Mouse (Mus musculus): ENCODE results near the gene 4632433K11Rik.
"Not testable (repeated sequence)": the region's sequence is repeated elsewhere in the genome, so short reads cannot be mapped to it uniquely, and the experiment has no call there.

Gene 4632433K11Rik

GRCm38 (mm10) chr7:5017931-5018330, 16.0 kb upstream of the 4632433K11Rik start:
- in situ Hi-C loops (cut with MboI; ENCODE audit: low pct_unique_long_range_greater_than_20kb in 1 of 2, low sequenced_read_pairs in 2 of 2, unreplicated experiment in 1 of 2) = no loop called here

DNA sequence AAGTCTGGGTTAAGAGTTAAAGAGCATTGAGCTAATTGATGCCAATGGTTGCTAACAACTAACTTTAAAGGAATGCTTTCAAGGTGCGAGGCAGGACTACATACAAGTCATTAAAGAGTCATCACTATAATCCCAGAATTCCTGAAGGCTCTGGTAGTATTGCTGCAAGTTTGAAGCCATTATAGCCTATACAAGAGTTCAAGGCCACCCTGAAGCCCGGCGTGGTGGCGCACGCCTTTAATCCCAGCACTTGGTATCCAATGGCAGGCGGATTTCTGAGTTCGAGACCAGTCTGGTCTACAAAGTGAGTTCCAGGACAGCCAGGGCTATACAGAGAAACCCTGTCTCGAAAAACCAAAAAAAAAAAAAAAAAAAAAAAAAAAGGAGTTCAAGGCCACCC, 14.3 kb upstream of the 4632433K11Rik start:
- in situ Hi-C loops (cut with MboI; ENCODE audit: low pct_unique_long_range_greater_than_20kb in 1 of 2, low sequenced_read_pairs in 2 of 2, unreplicated experiment in 1 of 2) = not testable (repeated sequence)

DNA sequence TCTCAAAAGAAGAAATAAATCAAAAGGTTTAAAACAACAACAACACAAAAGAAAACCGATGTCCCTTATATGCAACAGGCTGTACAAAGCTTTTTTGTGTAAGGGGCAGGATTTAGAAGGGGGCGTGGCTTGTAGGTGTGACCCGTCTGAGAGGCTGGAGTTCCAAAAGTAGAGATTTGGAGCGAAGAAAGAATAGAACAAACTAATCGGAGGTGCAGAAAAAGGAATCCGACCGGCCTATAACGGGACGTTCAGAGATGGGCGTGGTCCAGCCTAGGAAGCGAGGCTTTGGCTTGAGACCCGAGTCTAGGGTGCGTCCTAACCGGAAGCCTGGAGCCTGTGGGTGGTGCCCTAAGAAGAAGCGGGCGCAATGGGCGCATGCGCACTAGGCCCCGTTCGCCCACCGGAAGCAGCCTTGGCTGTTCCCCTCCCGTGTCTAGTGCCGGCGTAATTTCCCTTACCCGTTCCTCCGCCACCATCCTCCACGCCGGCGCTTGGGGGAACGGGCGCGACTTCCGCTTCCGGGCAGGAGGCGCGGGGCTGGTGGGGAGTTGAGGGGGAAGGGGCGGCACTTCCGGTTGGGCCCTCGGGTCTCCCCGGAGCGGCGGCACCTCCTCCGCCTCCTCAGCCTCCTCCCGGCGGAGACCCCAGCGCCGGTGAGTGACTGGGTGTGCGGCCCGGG, 13.8 kb upstream of the 4632433K11Rik start, which contains the start of the genes Zfp865 and Ccdc106:
Zfp865 (plus strand) TSS at position 377 of the 682 bp plus-strand sequence.
Ccdc106 (plus strand) TSS at position 554 of the 682 bp plus-strand sequence.
- in situ Hi-C loops (cut with MboI; ENCODE audit: low pct_unique_long_range_greater_than_20kb in 1 of 2, low sequenced_read_pairs in 2 of 2, unreplicated experiment in 1 of 2) = loop anchor here in 1 of 2 experiments (5.0 kb wide), 1 partner anchor 42 kb away; the partner anchor contains the start of gene U2af2

- in situ Hi-C loops (cut with MboI; ENCODE audit: low pct_unique_long_range_greater_than_20kb in 1 of 2, low sequenced_read_pairs in 2 of 2, unreplicated experiment in 1 of 2) = loop anchor here in 1 of 2 experiments (5.0 kb wide), 1 partner anchor 42 kb away; the partner anchor contains the start of gene U2af2
Observed at GRCm38 (mm10) chr7:5020685-5021084, 13.2 kb upstream of the 4632433K11Rik start.

DNA sequence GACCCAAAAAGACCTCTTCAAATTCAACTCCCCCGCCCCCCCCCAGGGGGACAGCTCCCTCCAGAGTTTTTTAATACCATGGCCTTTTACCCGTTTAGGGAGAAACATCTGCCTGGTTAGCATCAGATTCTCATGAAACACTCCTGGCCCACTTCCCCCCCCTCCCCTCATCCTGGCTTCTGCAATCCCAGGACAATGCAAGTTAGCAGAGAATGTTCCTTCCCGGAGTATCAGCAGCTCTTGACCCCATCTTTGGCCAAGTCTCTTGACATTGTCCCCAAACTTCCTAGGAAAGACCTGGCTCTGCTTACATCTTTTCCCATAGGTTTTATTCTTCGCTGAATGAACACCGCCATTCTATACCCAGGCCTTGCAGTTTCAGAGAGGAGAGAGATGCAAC, 12.7 kb upstream of the 4632433K11Rik start:
- in situ Hi-C loops (cut with MboI; ENCODE audit: low pct_unique_long_range_greater_than_20kb in 1 of 2, low sequenced_read_pairs in 2 of 2, unreplicated experiment in 1 of 2) = loop anchor here in 1 of 2 experiments (5.0 kb wide), 1 partner anchor 41 kb away; the partner anchor contains the start of gene U2af2

DNA sequence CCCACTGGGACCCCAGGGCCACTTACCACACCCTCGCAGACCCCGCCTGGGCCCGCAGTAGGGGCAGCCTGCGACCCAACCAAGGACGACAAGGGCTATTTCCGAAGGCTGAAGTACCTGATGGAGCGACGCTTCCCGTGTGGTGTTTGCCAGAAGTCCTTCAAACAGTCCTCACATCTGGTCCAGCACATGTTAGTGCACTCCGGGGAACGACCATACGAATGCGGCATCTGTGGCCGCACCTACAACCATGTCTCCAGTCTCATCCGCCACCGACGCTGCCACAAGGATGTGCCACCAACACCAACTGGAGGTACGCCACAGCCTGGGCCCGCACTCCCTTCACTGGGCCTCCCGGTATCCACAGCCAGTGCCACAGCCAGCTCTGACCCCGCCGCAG, 4.4 kb upstream of the 4632433K11Rik start:
- in situ Hi-C loops (cut with MboI; ENCODE audit: low pct_unique_long_range_greater_than_20kb in 1 of 2, low sequenced_read_pairs in 2 of 2, unreplicated experiment in 1 of 2) = no loop called here

DNA sequence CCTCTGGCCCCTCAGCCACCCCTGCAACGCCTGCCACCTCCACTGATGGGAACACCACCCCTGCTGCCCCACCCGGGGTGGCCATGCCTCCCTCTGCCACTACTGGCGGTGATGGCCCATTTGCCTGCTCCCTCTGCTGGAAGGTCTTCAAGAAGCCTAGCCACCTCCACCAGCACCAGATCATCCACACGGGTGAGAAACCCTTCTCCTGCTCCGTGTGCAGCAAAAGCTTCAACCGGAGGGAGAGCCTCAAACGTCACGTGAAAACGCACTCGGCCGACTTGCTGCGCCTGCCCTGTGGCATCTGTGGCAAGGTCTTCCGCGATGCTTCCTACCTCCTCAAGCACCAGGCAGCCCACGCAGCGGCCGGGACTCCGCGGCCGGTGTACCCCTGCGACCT, 4.0 kb upstream of the 4632433K11Rik start:
- in situ Hi-C loops (cut with MboI; ENCODE audit: low pct_unique_long_range_greater_than_20kb in 1 of 2, low sequenced_read_pairs in 2 of 2, unreplicated experiment in 1 of 2) = no loop called here

- in situ Hi-C loops (cut with MboI; ENCODE audit: low pct_unique_long_range_greater_than_20kb in 1 of 2, low sequenced_read_pairs in 2 of 2, unreplicated experiment in 1 of 2) = no loop called here
Observed at GRCm38 (mm10) chr7:5030554-5031275, 3.2 kb upstream of the 4632433K11Rik start.

DNA sequence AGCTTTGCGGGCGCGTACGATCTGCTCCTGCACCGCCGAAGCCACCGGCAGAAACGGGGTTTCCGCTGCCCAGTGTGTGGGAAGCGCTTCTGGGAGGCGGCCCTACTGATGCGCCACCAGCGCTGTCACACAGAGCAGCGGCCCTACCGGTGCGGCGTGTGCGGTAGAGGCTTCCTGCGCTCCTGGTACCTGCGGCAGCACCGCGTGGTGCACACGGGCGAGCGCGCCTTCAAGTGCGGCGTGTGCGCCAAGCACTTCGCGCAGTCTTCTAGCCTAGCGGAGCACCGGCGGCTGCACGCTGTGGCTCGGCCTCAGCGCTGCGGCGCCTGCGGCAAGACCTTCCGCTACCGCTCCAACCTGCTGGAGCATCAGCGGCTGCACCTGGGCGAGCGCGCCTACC, 2.4 kb upstream of the 4632433K11Rik start:
- in situ Hi-C loops (cut with MboI; ENCODE audit: low pct_unique_long_range_greater_than_20kb in 1 of 2, low sequenced_read_pairs in 2 of 2, unreplicated experiment in 1 of 2) = no loop called here

DNA sequence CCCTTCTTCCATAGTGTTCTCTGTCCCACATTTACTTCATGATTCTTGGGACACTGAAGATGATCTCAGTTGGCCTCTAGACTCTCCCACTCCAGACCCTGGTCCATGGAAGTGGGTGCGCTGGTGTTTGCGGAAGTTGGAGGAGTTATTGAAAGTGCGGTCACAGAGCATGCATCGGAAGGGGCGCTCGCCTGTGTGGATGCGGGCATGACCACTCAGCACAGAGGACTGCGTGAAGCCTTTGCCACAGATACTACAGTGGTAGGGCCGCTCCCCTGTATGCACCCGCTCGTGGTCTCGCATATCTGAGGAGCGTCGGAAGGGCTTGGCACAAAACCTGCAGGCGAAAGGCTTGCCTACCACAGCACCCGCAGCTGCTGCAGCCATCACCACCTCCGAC, 1.7 kb downstream of the 4632433K11Rik start:
- in situ Hi-C loops (cut with MboI; ENCODE audit: low pct_unique_long_range_greater_than_20kb in 1 of 2, low sequenced_read_pairs in 2 of 2, unreplicated experiment in 1 of 2) = no loop called here

GRCm38 (mm10) chr7:5036136-5036535, 2.2 kb downstream of the 4632433K11Rik start:
- in situ Hi-C loops (cut with MboI; ENCODE audit: low pct_unique_long_range_greater_than_20kb in 1 of 2, low sequenced_read_pairs in 2 of 2, unreplicated experiment in 1 of 2) = no loop called here

DNA sequence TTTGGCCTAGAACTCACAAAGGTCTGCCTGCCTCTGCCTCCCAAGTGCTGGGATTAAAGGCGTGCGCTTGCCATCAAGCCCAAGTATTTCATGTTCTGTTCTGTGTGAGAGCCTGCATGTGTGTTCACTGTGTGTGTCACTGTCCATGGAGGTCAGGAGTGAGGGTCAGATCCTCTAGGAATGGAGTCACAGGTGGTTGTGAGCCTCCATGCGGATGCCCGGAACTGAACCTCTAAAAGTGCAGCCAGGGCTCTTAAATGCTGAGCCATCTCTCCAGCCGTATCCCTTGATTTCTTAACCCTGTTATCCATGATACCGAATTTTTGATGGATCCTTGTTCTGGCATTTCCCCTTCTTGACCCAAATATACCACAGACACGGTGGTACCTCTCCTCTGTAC, 3.1 kb downstream of the 4632433K11Rik start:
- in situ Hi-C loops (cut with MboI; ENCODE audit: low pct_unique_long_range_greater_than_20kb in 1 of 2, low sequenced_read_pairs in 2 of 2, unreplicated experiment in 1 of 2) = no loop called here

GRCm38 (mm10) chr7:5037467-5037866, 3.5 kb downstream of the 4632433K11Rik start:
- in situ Hi-C loops (cut with MboI; ENCODE audit: low pct_unique_long_range_greater_than_20kb in 1 of 2, low sequenced_read_pairs in 2 of 2, unreplicated experiment in 1 of 2) = no loop called here

DNA sequence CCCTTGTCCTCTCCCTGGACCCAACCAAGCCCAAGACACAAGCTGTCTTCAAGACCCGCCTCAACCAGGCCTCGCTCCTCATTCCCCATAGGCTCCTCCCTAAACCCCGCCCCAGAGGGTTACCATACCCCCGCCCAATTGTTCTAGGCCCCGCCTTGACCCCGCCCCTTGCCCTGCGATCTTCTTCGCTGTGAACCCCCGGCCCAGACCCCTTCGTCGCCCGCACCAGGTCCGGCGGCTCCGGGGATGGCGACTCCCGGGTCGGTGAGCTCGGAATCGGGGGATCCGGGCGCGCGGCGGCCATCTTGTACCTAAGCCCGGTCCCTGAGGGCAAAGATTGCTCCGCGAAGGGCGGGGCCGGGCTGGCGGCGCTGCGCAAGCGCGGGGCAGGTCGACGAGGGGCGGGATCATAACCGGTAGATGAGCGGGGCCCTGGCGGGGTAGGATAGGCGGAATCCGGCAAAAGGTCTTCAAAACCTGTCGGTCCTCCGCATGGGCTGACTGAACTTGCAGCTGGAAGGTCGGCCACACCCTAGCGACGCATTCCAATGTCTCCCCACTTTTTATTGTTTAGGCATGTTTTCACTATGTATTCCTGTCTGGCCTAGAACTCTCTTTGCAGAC, 4.3 kb downstream of the 4632433K11Rik start, which contains the start of gene Zfp784:
Zfp784 (minus strand) TSS at position 338 of the 624 bp plus-strand sequence.
- in situ Hi-C loops (cut with MboI; ENCODE audit: low pct_unique_long_range_greater_than_20kb in 1 of 2, low sequenced_read_pairs in 2 of 2, unreplicated experiment in 1 of 2) = no loop called here

GRCm38 (mm10) chr7:5038940-5039339, 5.0 kb downstream of the 4632433K11Rik start:
- in situ Hi-C loops (cut with MboI; ENCODE audit: low pct_unique_long_range_greater_than_20kb in 1 of 2, low sequenced_read_pairs in 2 of 2, unreplicated experiment in 1 of 2) = no loop called here

GRCm38 (mm10) chr7:5044981-5045380, 11.1 kb downstream of the 4632433K11Rik start:
- in situ Hi-C loops (cut with MboI; ENCODE audit: low pct_unique_long_range_greater_than_20kb in 1 of 2, low sequenced_read_pairs in 2 of 2, unreplicated experiment in 1 of 2) = loop anchor here in 1 of 2 experiments (5.0 kb wide), 1 partner anchor 103 kb away; no protein-coding TSS in a partner anchor

DNA sequence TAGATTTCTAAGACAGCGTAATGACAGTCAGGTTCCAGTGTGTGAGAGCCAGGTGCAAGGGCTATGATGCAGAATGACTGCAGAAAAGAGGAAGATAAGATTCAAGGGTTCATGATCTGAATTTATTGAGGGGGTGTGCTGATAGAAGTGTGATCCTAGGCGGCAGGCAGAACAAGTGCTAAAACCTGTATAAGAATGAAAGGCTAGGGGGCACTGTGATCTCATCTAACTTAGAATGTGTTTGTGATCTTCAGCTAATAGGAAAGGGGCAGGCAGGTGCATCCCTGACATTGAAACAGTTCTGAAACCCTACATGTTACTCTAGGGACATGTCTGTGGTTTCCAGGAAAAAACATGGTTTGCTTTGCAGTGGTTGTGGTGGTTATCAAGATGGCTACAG, 12.2 kb downstream of the 4632433K11Rik start:
- in situ Hi-C loops (cut with MboI; ENCODE audit: low pct_unique_long_range_greater_than_20kb in 1 of 2, low sequenced_read_pairs in 2 of 2, unreplicated experiment in 1 of 2) = loop anchor here in 1 of 2 experiments (5.0 kb wide), 1 partner anchor 104 kb away; no protein-coding TSS in a partner anchor

- in situ Hi-C loops (cut with MboI; ENCODE audit: low pct_unique_long_range_greater_than_20kb in 1 of 2, low sequenced_read_pairs in 2 of 2, unreplicated experiment in 1 of 2) = loop anchor here in 1 of 2 experiments (5.0 kb wide), 1 partner anchor 105 kb away; no protein-coding TSS in a partner anchor
Observed at GRCm38 (mm10) chr7:5047313-5047712, 13.4 kb downstream of the 4632433K11Rik start.

Measured in mouse embryonic stem cell (cell line).